Mouse (Mus musculus) forebrain, embryonic 13.5 days (tissue): ENCODE data around the gene Mtg1. TPM values are rescaled to one million over a fixed set of nuclear protein-coding genes. Genes with fewer than 3 reads are reported as not detected.

Experiments used
- ATAC-seq: fragments of 200-750 bp; cut with Nextera tagmentation; 2 replicates; pipeline ENCODE4 v1.8.0; 2017
- H3K27ac ChIP-seq: fragments of 300-500 bp; sonication (generic); 2 replicates; pipeline ENCODE4 v1.5.1; 2015; ENCODE audit warnings: inconsistent platforms, mild to moderate bottlenecking, moderate library complexity
- H3K27me3 ChIP-seq: fragments of 300-500 bp; sonication (generic); 2 replicates; pipeline ENCODE4 v1.6.1; 2015; ENCODE audit warnings: mild to moderate bottlenecking, inconsistent platforms
- H3K36me3 ChIP-seq: fragments of 300-500 bp; sonication (generic); 2 replicates; pipeline ENCODE4 v1.6.1; 2015; ENCODE audit warnings: mild to moderate bottlenecking, inconsistent platforms; ENCODE audit not compliant: poor library complexity, severe bottlenecking
- H3K4me1 ChIP-seq: fragments of 300-500 bp; sonication (generic); 2 replicates; pipeline ENCODE4 v1.6.1; 2015; ENCODE audit warnings: inconsistent platforms
- H3K4me2 ChIP-seq: fragments of 300-500 bp; sonication (generic); 2 replicates; pipeline ENCODE4 v1.6.1; 2015; ENCODE audit warnings: inconsistent platforms, mild to moderate bottlenecking, moderate library complexity
- H3K4me3 ChIP-seq: fragments of 300-500 bp; sonication (generic); 2 replicates; pipeline ENCODE4 v1.5.1; 2015; ENCODE audit warnings: mild to moderate bottlenecking, inconsistent platforms
- H3K9ac ChIP-seq: fragments of 300-500 bp; sonication (generic); 2 replicates; pipeline ENCODE4 v1.6.1; 2015; ENCODE audit warnings: mild to moderate bottlenecking, inconsistent platforms
- H3K9me3 ChIP-seq: fragments of 300-500 bp; sonication (generic); replicated peaks from 2 replicates; pipeline ENCODE4 v1.6.1; 2016; ENCODE audit warnings: inconsistent platforms
- WGBS: fragments of 180-500 bp; shearing (Covaris S2); methylation state at CpG from one replicate; pipeline ENCODE4 v1.1.7; 2015; 5-methylcytosine and 5-hydroxymethylcytosine counted together
- polyA plus RNA-seq: library from polyadenylated mRNA; unstranded; fragments of >200 nt; fragmentation: Nextera tagmentation; extraction: Ambion mirVana; gene quantifications from 2 replicates; pipeline ENCODE4 v1.2.1, GENCODE M21; 2015

Mtg1 gene
- polyA plus RNA-seq, 1 experiment from 2014 or later = 35.3 TPM

- no peak for ATAC-seq
- Histone ChIP-seq H3K4me3 (no peak overlapping the region), H3K27ac (no peak overlapping the region), H3K27me3 (no peaks in the 10 kb centered on the region), H3K9ac (no peak overlapping the region), H3K4me1 (no peaks in the 10 kb centered on the region), H3K36me3 (no peaks in the 10 kb centered on the region), H3K4me2 (no peak overlapping the region), H3K9me3 (no peaks in the 10 kb centered on the region)
- WGBS = 97% methylated on average over 3 of the region's 3 CpGs
Observed at GRCm38 (mm10) chr7:140170863-140171262, 33.5 kb downstream of the Mtg1 start.

- Histone ChIP-seq H3K27me3 (no peaks in the 10 kb centered on the region), H3K27ac (no peak within 1 kb of the TSS), H3K36me3 (no peaks in the 10 kb centered on the region), H3K9me3 (no peaks in the 10 kb centered on the region), H3K9ac (no peak within 1 kb of the TSS), H3K4me3 (no peak within 1 kb of the TSS), H3K4me1 (no peaks in the 10 kb centered on the region), H3K4me2 (no peak within 1 kb of the TSS)
- no peak for ATAC-seq
- WGBS = 43% methylated on average over 1 of the region's 1 CpGs
Observed at GRCm38 (mm10) chr7:140172936-140173335, 35.6 kb downstream of the Mtg1 start, which contains the start of gene Olfr523. TSS of gene Olfr523 (plus strand) at chr7:140173217.

GRCm38 (mm10) chr7:140179176-140179575 is 41.8 kb downstream of the Mtg1 start:
- H3K9ac ChIP-seq = no peak overlapping the region
- no peaks in the 10 kb centered on the region for H3K27me3 ChIP-seq
- ATAC-seq = no peak
- H3K4me2 ChIP-seq = no peak overlapping the region
- no peaks in the 10 kb centered on the region for H3K4me1 ChIP-seq
- no peaks in the 10 kb centered on the region for H3K36me3 ChIP-seq
- H3K9me3 ChIP-seq = no peaks in the 10 kb centered on the region
- no peak overlapping the region for H3K4me3 ChIP-seq
- H3K27ac ChIP-seq = no peak overlapping the region
- 71% methylated on average over 2 of the region's 2 CpGs for WGBS

- Histone ChIP-seq H3K4me3 (no peak overlapping the region), H3K27ac (no peak overlapping the region), H3K4me2 (no peak overlapping the region), H3K36me3 (no peaks in the 10 kb centered on the region), H3K9ac (no peak overlapping the region), H3K27me3 (0 out of 2 replicates have a peak, but pooled peaks cover under 1% of the 10 kb centered on the region), H3K9me3 (no peaks in the 10 kb centered on the region), H3K4me1 (no peaks in the 10 kb centered on the region)
- no peak for ATAC-seq
- 87% methylated on average over 2 of the region's 2 CpGs for WGBS
Observed at GRCm38 (mm10) chr7:140180692-140181091, 43.3 kb downstream of the Mtg1 start.

- Histone ChIP-seq H3K27ac (no peak overlapping the region), H3K9ac (no peak overlapping the region), H3K4me1 (no peaks in the 10 kb centered on the region), H3K27me3 (0 out of 2 replicates have a peak, but pooled peaks cover 3% of the 10 kb centered on the region), H3K4me2 (no peak overlapping the region), H3K4me3 (no peak overlapping the region), H3K36me3 (no peaks in the 10 kb centered on the region), H3K9me3 (no peaks in the 10 kb centered on the region)
- 86% methylated on average over 4 of the region's 4 CpGs for WGBS
- no peak for ATAC-seq
Observed at GRCm38 (mm10) chr7:140184206-140184605, 46.8 kb downstream of the Mtg1 start.

GRCm38 (mm10) chr7:140186646-140187620 is 49.6 kb downstream of the Mtg1 start:
- H3K4me1 ChIP-seq = no peaks in the 10 kb centered on the region
- no peak overlapping the region for H3K4me3 ChIP-seq
- ATAC-seq = no peak

GRCm38 (mm10) chr7:140187721-140188390 is 50.5 kb downstream of the Mtg1 start:
- 81% methylated on average over 7 of the region's 7 CpGs for WGBS
- ATAC-seq = no peak
- 0 out of 2 replicates have a peak, but pooled peaks cover 3% of the 10 kb centered on the region for H3K27me3 ChIP-seq

More at GRCm38 (mm10) chr7:140186646-140187620, 49.6 kb downstream of the Mtg1 start:
- no peak overlapping the region for H3K4me2 ChIP-seq
- no peak overlapping the region for H3K27ac ChIP-seq
- 53% methylated on average over 18 of the region's 18 CpGs for WGBS
- no peaks in the 10 kb centered on the region for H3K9me3 ChIP-seq
- 0 out of 2 replicates have a peak, but pooled peaks cover 3% of the 10 kb centered on the region for H3K27me3 ChIP-seq
- H3K9ac ChIP-seq = no peak overlapping the region
- H3K36me3 ChIP-seq = no peaks in the 10 kb centered on the region

GRCm38 (mm10) chr7:140188391-140189328 is 51.3 kb downstream of the Mtg1 start:
- Histone ChIP-seq H3K9ac (no peak overlapping the region), H3K36me3 (no peaks in the 10 kb centered on the region), H3K27ac (no peak overlapping the region), H3K9me3 (no peaks in the 10 kb centered on the region), H3K27me3 (0 out of 2 replicates have a peak, but pooled peaks cover 3% of the 10 kb centered on the region), H3K4me2 (no peak overlapping the region), H3K4me1 (no peaks in the 10 kb centered on the region), H3K4me3 (no peak overlapping the region)
- 64% methylated on average over 4 of the region's 4 CpGs for WGBS
- ATAC-seq = no peak

More at GRCm38 (mm10) chr7:140187721-140188390, 50.5 kb downstream of the Mtg1 start:
- H3K27ac ChIP-seq = no peak overlapping the region
- H3K9me3 ChIP-seq = no peaks in the 10 kb centered on the region
- no peaks in the 10 kb centered on the region for H3K4me1 ChIP-seq
- no peak overlapping the region for H3K4me3 ChIP-seq
- no peaks in the 10 kb centered on the region for H3K36me3 ChIP-seq
- no peak overlapping the region for H3K9ac ChIP-seq
- no peak overlapping the region for H3K4me2 ChIP-seq

GRCm38 (mm10) chr7:140190435-140190834 is 53.1 kb downstream of the Mtg1 start:
- WGBS = 95% methylated on average over 1 of the region's 1 CpGs

GRCm38 (mm10) chr7:140192445-140192844 is 55.1 kb downstream of the Mtg1 start:
- ATAC-seq = no peak
- Histone ChIP-seq H3K27me3 (no peaks in the 10 kb centered on the region), H3K4me2 (no peak overlapping the region), H3K4me1 (no peaks in the 10 kb centered on the region), H3K36me3 (no peaks in the 10 kb centered on the region), H3K27ac (no peak overlapping the region), H3K9me3 (no peaks in the 10 kb centered on the region), H3K9ac (no peak overlapping the region), H3K4me3 (no peak overlapping the region)
- 51% methylated on average over 2 of the region's 2 CpGs for WGBS

More at GRCm38 (mm10) chr7:140190435-140190834, 53.1 kb downstream of the Mtg1 start:
- H3K27ac ChIP-seq = no peak overlapping the region
- H3K27me3 ChIP-seq = 0 out of 2 replicates have a peak, but pooled peaks cover 3% of the 10 kb centered on the region
- H3K36me3 ChIP-seq = no peaks in the 10 kb centered on the region
- H3K4me2 ChIP-seq = no peak overlapping the region
- no peak overlapping the region for H3K9ac ChIP-seq
- H3K4me3 ChIP-seq = no peak overlapping the region
- H3K9me3 ChIP-seq = no peaks in the 10 kb centered on the region
- no peaks in the 10 kb centered on the region for H3K4me1 ChIP-seq
- ATAC-seq = no peak

- H3K4me2 ChIP-seq = no peak overlapping the region
- no peaks in the 10 kb centered on the region for H3K27me3 ChIP-seq
- H3K36me3 ChIP-seq = no peaks in the 10 kb centered on the region
- H3K27ac ChIP-seq = no peak overlapping the region
- WGBS = 88% methylated on average over 2 of the region's 2 CpGs
- no peak for ATAC-seq
- no peaks in the 10 kb centered on the region for H3K9me3 ChIP-seq
- H3K9ac ChIP-seq = no peak overlapping the region
- H3K4me3 ChIP-seq = no peak overlapping the region
- no peaks in the 10 kb centered on the region for H3K4me1 ChIP-seq
Observed at GRCm38 (mm10) chr7:140192851-140193250, 55.5 kb downstream of the Mtg1 start.
